Mouse (Mus musculus) liver, adult 2 months (tissue): Measurements from ENCODE around the gene Cyp2u1.

ENCODE experiments used
- CTCF ChIP-seq: fragments of 200-500 bp; IDR thresholded peaks from 2 replicates; pipeline ENCODE4 v1.5.1; 2011; ENCODE audit warnings: low read depth, low read length, control low read depth
- POLR2A ChIP-seq: fragments of 200-500 bp; IDR thresholded peaks from 2 replicates; pipeline ENCODE4 v1.6.1; 2011; ENCODE audit warnings: low read length, control low read depth; ENCODE audit not compliant: insufficient read depth; ENCODE audit errors: extremely low read depth

DNA sequence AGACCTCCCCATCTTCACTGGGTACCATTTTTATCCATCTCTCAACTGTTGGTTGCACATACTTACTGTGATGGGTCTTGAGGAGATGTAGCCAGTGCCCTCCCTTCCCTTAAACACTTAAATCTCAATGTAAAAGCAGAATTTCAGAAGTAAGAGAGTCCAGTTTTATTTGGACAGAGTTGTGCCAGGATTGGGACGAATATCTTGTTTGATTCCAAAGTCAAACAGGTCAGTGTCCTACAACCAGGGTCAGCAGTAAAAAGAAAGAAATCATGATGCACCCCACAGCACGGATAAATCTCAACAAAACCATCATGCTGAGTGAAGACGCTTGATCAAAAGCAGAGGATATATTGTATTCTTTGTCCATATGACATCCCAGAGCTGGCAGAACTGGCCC is 4.8 kb upstream of the Cyp2u1 start:
- TF ChIP-seq CTCF (no peak), POLR2A (no peak)
